Mouse (Mus musculus): Measurements from ENCODE around the gene P2ry6.

- TF ChIP-seq CHD2 (IDR thresholded peaks at IDR 0.05; ENCODE audit: low read depth, low read length) (no peak), ZC3H11A (IDR thresholded peaks at IDR 0.05; ENCODE audit: borderline replicate concordance, low read depth, low read length) (no peak), ZNF384 (IDR thresholded peaks at IDR 0.05; ENCODE audit: low read depth, low read length) (no peak)
Measured at GRCm38 (mm10) chr7:100929639-100930303, 44.7 kb downstream of the P2ry6 start.

Data from ES-E14 (cell line).